Mouse (Mus musculus) heart, postnatal 0 days (tissue): Measurements from ENCODE around the gene Rorb.

Experiments used
- CTCF ChIP-seq: IDR thresholded peaks from 2 replicates; pipeline ENCODE4 v1.5.1; 2016; ENCODE audit warnings: antibody characterized with exemption, control low read depth, low read depth
- EP300 ChIP-seq: IDR thresholded peaks from 2 replicates; pipeline ENCODE4 v1.6.1; 2016; ENCODE audit warnings: antibody characterized with exemption, low read depth

DNA sequence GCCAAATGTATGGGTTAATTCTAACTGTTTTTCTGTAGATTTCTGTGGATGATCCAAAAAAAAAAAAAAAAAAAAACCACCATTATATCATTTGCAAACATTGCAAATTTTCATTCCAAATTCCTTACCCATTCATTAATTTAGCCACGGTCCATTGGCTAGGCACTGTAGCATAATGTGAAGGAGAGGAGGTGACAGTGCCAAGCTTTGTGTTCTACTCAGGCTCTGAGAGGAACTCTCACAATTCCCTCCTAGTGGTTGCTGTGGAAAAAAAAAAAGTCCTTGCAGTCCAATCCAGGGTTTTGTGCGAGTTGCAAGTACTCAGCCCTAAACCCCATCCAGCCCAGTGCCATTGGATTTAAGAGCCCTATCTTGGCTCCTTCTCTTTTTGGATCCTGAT, 25.9 kb upstream of the Rorb start:
- TF ChIP-seq CTCF (no peak), EP300 (no peak)
